Mouse (Mus musculus): Measurements from ENCODE around the gene Lrch1. TPM values are rescaled to one million over a fixed set of nuclear protein-coding genes. Genes with fewer than 3 reads are reported as not detected.

Gene Lrch1
- polyA plus RNA-seq, 1 experiment from 2014 or later, result 12.2 TPM

GRCm38 (mm10) chr14:74880868-74881267, 66.8 kb downstream of the Lrch1 start:
- ATAC-seq (ENCODE audit: low read depth), result no peak
- no peak overlapping the region for H3K27ac ChIP-seq (replicated peaks)
- peaks cover 82% of the 10 kb centered on the region for H3K4me1 ChIP-seq (replicated peaks)
- no peak overlapping the region for H3K4me2 ChIP-seq
- H3K9ac ChIP-seq, result no peak overlapping the region
- H3K36me3 ChIP-seq, result no peaks in the 10 kb centered on the region
- H3K9me3 ChIP-seq, result no peaks in the 10 kb centered on the region
- WGBS, result 75% methylated on average over 10 of the region's 10 CpGs
- no peak overlapping the region for H3K4me3 ChIP-seq
- H3K27me3 ChIP-seq, result no peaks in the 10 kb centered on the region

- peaks cover 68% of the 10 kb centered on the region for H3K4me1 ChIP-seq (replicated peaks)
- 57% methylated on average over 10 of the region's 10 CpGs for WGBS
- H3K36me3 ChIP-seq, result no peaks in the 10 kb centered on the region
- no peak overlapping the region for H3K27ac ChIP-seq (replicated peaks)
- H3K27me3 ChIP-seq, result no peaks in the 10 kb centered on the region
- no peaks in the 10 kb centered on the region for H3K9me3 ChIP-seq
- no peak overlapping the region for H3K4me3 ChIP-seq
- ATAC-seq (ENCODE audit: low read depth), result no peak
- H3K4me2 ChIP-seq, result no peak overlapping the region
- no peak overlapping the region for H3K9ac ChIP-seq
Observed at GRCm38 (mm10) chr14:74879480-74879879, 68.2 kb downstream of the Lrch1 start.

- H3K4me2 ChIP-seq, result no peak overlapping the region
- no peak overlapping the region for H3K27ac ChIP-seq (replicated peaks)
Observed at GRCm38 (mm10) chr14:74877287-74877686, 70.4 kb downstream of the Lrch1 start.

GRCm38 (mm10) chr14:74871220-74871619, 76.5 kb downstream of the Lrch1 start:
- no peak overlapping the region for H3K27ac ChIP-seq (replicated peaks)
- H3K9me3 ChIP-seq, result no peaks in the 10 kb centered on the region
- no peak for ATAC-seq (ENCODE audit: low read depth)
- no peak overlapping the region for H3K4me2 ChIP-seq
- peaks cover 24% of the 10 kb centered on the region for H3K4me1 ChIP-seq (replicated peaks)
- H3K4me3 ChIP-seq, result no peak overlapping the region
- no peak overlapping the region for H3K9ac ChIP-seq
- H3K36me3 ChIP-seq, result no peaks in the 10 kb centered on the region
- 73% methylated on average over 4 of the region's 4 CpGs for WGBS
- H3K27me3 ChIP-seq, result no peaks in the 10 kb centered on the region

More at GRCm38 (mm10) chr14:74877287-74877686, 70.4 kb downstream of the Lrch1 start:
- no peaks in the 10 kb centered on the region for H3K36me3 ChIP-seq
- H3K9ac ChIP-seq, result no peak overlapping the region
- no peaks in the 10 kb centered on the region for H3K27me3 ChIP-seq
- peaks cover 46% of the 10 kb centered on the region for H3K4me1 ChIP-seq (replicated peaks)
- 45% methylated on average over 5 of the region's 5 CpGs for WGBS
- no peaks in the 10 kb centered on the region for H3K9me3 ChIP-seq
- no peak for ATAC-seq (ENCODE audit: low read depth)
- no peak overlapping the region for H3K4me3 ChIP-seq

- Histone ChIP-seq H3K27me3 (no peaks in the 10 kb centered on the region), H3K4me1 (replicated peaks) (peaks cover 47% of the 10 kb centered on the region), H3K9me3 (no peaks in the 10 kb centered on the region), H3K4me2 (no peak overlapping the region), H3K9ac (no peak overlapping the region), H3K36me3 (no peaks in the 10 kb centered on the region), H3K4me3 (no peak overlapping the region), H3K27ac (replicated peaks) (no peak overlapping the region)
- no peak for ATAC-seq (ENCODE audit: low read depth)
- 90% methylated on average over 4 of the region's 4 CpGs for WGBS
Observed at GRCm38 (mm10) chr14:74868902-74869230, 78.8 kb downstream of the Lrch1 start.

- Histone ChIP-seq H3K36me3 (no peaks in the 10 kb centered on the region), H3K9ac (no peak overlapping the region), H3K27ac (replicated peaks) (no peak overlapping the region), H3K4me2 (no peak overlapping the region), H3K4me3 (no peak overlapping the region), H3K27me3 (no peaks in the 10 kb centered on the region), H3K4me1 (replicated peaks) (peaks cover 48% of the 10 kb centered on the region), H3K9me3 (no peaks in the 10 kb centered on the region)
- WGBS, result 85% methylated on average over 2 of the region's 2 CpGs
- ATAC-seq (ENCODE audit: low read depth), result no peak
Observed at GRCm38 (mm10) chr14:74868188-74868901, 79.3 kb downstream of the Lrch1 start.

GRCm38 (mm10) chr14:74867076-74868042, 80.3 kb downstream of the Lrch1 start:
- peak overlapping the region; percentile 35 for H3K27ac ChIP-seq (replicated peaks)
- H3K4me2 ChIP-seq, result peak overlapping the region; percentile 40
- no peaks in the 10 kb centered on the region for H3K9me3 ChIP-seq
- no peak for ATAC-seq (ENCODE audit: low read depth)
- WGBS, result 26% methylated on average over 20 of the region's 20 CpGs
- H3K36me3 ChIP-seq, result no peaks in the 10 kb centered on the region
- 0 out of 2 replicates have a peak overlapping the region, but pooled peaks have one; percentile 4 for H3K4me3 ChIP-seq
- H3K9ac ChIP-seq, result peak overlapping the region; percentile 27; the same call in 1 of the 2 replicates
- H3K4me1 ChIP-seq (replicated peaks), result peaks cover 48% of the 10 kb centered on the region
- no peaks in the 10 kb centered on the region for H3K27me3 ChIP-seq

- Histone ChIP-seq H3K4me3 (no peak overlapping the region), H3K4me2 (no peak overlapping the region), H3K27ac (replicated peaks) (no peak overlapping the region), H3K9ac (no peak overlapping the region), H3K27me3 (no peaks in the 10 kb centered on the region), H3K9me3 (no peaks in the 10 kb centered on the region), H3K4me1 (replicated peaks) (peaks cover 48% of the 10 kb centered on the region), H3K36me3 (no peaks in the 10 kb centered on the region)
- no peak for ATAC-seq (ENCODE audit: low read depth)
- WGBS, result 75% methylated on average over 3 of the region's 3 CpGs
Observed at GRCm38 (mm10) chr14:74865738-74866137, 81.9 kb downstream of the Lrch1 start.

- no peak overlapping the region for H3K27ac ChIP-seq (replicated peaks)
- no peaks in the 10 kb centered on the region for H3K36me3 ChIP-seq
- no peaks in the 10 kb centered on the region for H3K27me3 ChIP-seq
- H3K4me3 ChIP-seq, result no peak overlapping the region
- no peak overlapping the region for H3K9ac ChIP-seq
- H3K4me1 ChIP-seq (replicated peaks), result peaks cover 44% of the 10 kb centered on the region
- no peaks in the 10 kb centered on the region for H3K9me3 ChIP-seq
- H3K4me2 ChIP-seq, result no peak overlapping the region
- 77% methylated on average over 5 of the region's 5 CpGs for WGBS
- ATAC-seq (ENCODE audit: low read depth), result no peak
Observed at GRCm38 (mm10) chr14:74864805-74865483, 82.7 kb downstream of the Lrch1 start.

GRCm38 (mm10) chr14:74861456-74861855, 86.2 kb downstream of the Lrch1 start:
- Histone ChIP-seq H3K27ac (replicated peaks) (no peak overlapping the region), H3K36me3 (peaks cover 6% of the 10 kb centered on the region; the same call in 1 of the 2 replicates), H3K4me1 (replicated peaks) (peaks cover 26% of the 10 kb centered on the region), H3K27me3 (no peaks in the 10 kb centered on the region), H3K4me3 (no peak overlapping the region), H3K9ac (no peak overlapping the region), H3K4me2 (no peak overlapping the region), H3K9me3 (no peaks in the 10 kb centered on the region)
- no peak for ATAC-seq (ENCODE audit: low read depth)
- WGBS, result 91% methylated on average over 9 of the region's 9 CpGs

- ATAC-seq (ENCODE audit: low read depth), result no peak
- no peak overlapping the region for H3K9ac ChIP-seq
- H3K4me1 ChIP-seq (replicated peaks), result peaks cover 4% of the 10 kb centered on the region; the same call in 1 of the 2 replicates
- no peaks in the 10 kb centered on the region for H3K9me3 ChIP-seq
- no peak overlapping the region for H3K4me3 ChIP-seq
- no peak overlapping the region for H3K4me2 ChIP-seq
- WGBS, result 97% methylated on average over 1 of the region's 1 CpGs
- peaks cover 8% of the 10 kb centered on the region for H3K36me3 ChIP-seq
- no peaks in the 10 kb centered on the region for H3K27me3 ChIP-seq
- no peak overlapping the region for H3K27ac ChIP-seq (replicated peaks)
Observed at GRCm38 (mm10) chr14:74859154-74859553, 88.5 kb downstream of the Lrch1 start.

GRCm38 (mm10) chr14:74855429-74855828, 92.2 kb downstream of the Lrch1 start:
- WGBS, result 93% methylated on average over 8 of the region's 8 CpGs
- peaks cover 31% of the 10 kb centered on the region for H3K4me1 ChIP-seq (replicated peaks)

More at GRCm38 (mm10) chr14:74855429-74855828, 92.2 kb downstream of the Lrch1 start:
- H3K9ac ChIP-seq, result no peak overlapping the region
- H3K4me2 ChIP-seq, result no peak overlapping the region
- H3K27ac ChIP-seq (replicated peaks), result no peak overlapping the region
- ATAC-seq (ENCODE audit: low read depth), result no peak
- no peaks in the 10 kb centered on the region for H3K27me3 ChIP-seq
- H3K36me3 ChIP-seq, result peaks cover 8% of the 10 kb centered on the region
- H3K9me3 ChIP-seq, result no peaks in the 10 kb centered on the region
- H3K4me3 ChIP-seq, result no peak overlapping the region
